Mouse (Mus musculus) monocyte, adult 2 months (primary cell): ENCODE results near the gene Ypel2.

Experiments
- DNase-seq, 2 experiments: peaks; one replicate each; pipeline ENCODE4 v3.0.0; 2022; ENCODE audit warnings: low spot score in 2 of 2, low read depth in 1 of 2

Gene Ypel2

GRCm38 (mm10) chr11:86995625-86996221 lies 2.2 kb upstream of the Ypel2 start:
- DNase-seq, result peak; percentile 18 to 40

- DNase-seq, result no peak
These were observed 1.5 kb upstream of the Ypel2 start for GRCm38 (mm10) chr11:86994791-86995624.

DNA sequence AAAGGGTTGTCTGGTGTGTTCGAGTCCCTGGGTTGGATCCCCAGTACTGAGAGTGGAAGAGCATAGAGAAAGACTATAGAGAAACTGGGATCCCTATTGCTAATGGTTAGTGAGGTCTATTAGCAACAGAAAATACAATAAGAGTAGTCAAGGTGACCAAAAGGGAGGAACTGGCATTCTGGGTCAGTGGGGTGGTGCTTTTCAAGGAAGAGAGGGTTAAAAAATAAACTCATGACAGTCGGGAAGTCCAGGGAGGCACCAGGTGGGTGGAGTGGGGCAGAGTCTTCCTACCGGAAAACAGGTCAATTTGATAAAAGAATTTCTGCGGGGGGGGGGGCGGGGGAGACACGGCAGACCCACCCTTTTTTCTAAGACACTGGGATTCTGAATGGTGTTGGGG lies 823 bp upstream of the Ypel2 start:
- no peak for DNase-seq

GRCm38 (mm10) chr11:86992461-86992988 lies 982 bp downstream of the Ypel2 start:
- no peak for DNase-seq

DNA sequence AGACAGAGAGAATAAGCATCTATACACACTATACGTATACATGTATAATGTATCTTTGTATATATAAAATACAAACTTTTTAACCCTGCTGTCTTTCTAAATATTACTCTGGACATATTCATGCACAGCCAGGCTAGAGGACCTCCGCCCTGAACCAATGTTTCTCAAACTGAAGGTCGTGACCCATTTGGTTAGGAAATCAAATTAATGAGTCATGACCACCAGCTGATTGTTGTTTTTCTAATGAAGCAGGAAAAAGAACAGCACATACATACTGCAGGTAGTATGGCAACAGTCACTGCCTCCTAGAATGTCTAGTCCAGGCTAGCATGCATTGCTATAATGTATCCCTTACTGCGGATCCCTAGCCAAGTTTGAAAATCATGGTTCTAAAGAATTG lies 2.3 kb downstream of the Ypel2 start:
- DNase-seq, result no peak

- DNase-seq, result no peak
These were observed 3.2 kb downstream of the Ypel2 start for GRCm38 (mm10) chr11:86990309-86990708.

- DNase-seq, result no peak
These were observed 8.5 kb downstream of the Ypel2 start for GRCm38 (mm10) chr11:86984990-86985389.

GRCm38 (mm10) chr11:86983056-86983455 lies 10.5 kb downstream of the Ypel2 start:
- DNase-seq, result no peak

- no peak for DNase-seq
These were observed 12.2 kb downstream of the Ypel2 start for GRCm38 (mm10) chr11:86981229-86981791.

DNA sequence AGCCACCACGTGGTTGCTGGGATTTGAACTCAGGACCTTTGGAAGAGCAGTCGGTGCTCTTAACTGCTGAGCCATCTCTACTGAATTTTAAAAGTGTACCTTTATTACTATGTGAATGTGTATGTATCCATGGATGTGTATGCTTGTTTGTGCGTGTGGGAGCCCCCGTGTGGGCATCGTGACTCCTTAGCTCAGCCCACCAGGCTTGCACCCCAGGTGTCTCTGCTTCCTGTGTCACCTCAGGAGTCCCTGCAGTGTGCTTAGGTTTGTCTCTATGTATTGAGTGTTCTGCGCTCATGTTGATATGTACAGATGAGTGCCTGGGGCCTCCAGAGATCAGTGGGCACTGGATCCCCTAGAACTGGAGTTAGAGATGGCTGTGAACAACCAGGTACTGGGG lies 13.0 kb downstream of the Ypel2 start:
- DNase-seq, result no peak

DNA sequence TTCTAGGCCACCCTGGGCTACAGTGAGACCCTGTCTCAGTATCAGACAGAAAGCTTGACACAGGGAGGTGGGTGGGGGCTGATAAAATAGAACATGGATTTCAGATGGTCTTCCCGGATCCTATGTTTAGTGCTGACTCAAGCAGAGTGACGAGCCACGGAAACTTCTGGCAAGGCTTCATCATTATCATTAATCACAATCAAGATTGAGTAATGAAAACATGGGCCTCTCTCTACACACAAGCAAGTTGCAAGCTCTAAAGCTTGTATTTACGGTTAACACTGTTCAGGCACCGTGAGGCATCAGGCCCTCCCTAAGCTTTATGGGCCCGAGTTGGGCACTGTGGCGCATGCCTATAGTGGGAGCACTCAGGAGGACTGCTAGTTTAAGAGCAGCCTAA lies 13.7 kb downstream of the Ypel2 start:
- DNase-seq, result no peak

DNA sequence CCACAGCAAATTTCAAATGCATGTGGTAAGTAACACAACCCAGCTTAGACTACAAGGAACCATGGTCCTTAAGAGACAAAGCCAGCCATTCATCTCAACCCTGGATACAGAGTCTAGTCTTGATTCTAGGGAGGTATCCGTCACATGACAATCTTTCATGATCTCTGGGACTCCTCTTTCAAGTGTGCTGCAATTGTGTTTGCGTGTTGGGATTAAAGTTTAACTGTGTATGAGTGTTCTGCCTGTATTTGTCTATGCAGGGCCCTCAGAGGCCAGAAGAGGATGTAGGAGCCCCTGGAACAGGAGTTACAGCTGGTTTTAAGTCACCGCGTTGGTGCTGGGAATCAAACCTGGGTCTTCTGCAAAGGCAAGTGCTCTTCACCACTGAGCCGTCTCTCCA lies 16.3 kb downstream of the Ypel2 start:
- no peak for DNase-seq

DNA sequence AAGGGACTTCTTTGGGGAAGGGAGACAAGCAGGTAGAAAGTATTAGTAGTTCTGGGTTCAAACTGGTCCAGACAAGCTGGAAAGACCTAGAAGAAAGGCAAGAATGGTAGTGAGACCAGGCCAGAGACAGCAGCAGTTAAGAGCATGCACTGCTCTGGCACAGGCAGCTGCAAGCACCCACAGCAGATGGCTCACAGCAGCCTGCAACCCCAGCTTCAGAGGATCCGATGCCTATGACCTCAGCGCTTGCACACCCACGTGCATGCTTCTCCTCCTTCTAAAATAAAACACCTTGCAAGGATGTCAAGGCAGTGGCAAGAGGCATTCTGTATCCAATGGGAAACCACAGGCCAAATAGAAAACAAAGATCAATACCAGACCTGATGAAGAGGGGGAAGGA lies 19.1 kb downstream of the Ypel2 start:
- DNase-seq, result no peak

- no peak for DNase-seq
These were observed 20.3 kb downstream of the Ypel2 start for GRCm38 (mm10) chr11:86973255-86973654.

DNA sequence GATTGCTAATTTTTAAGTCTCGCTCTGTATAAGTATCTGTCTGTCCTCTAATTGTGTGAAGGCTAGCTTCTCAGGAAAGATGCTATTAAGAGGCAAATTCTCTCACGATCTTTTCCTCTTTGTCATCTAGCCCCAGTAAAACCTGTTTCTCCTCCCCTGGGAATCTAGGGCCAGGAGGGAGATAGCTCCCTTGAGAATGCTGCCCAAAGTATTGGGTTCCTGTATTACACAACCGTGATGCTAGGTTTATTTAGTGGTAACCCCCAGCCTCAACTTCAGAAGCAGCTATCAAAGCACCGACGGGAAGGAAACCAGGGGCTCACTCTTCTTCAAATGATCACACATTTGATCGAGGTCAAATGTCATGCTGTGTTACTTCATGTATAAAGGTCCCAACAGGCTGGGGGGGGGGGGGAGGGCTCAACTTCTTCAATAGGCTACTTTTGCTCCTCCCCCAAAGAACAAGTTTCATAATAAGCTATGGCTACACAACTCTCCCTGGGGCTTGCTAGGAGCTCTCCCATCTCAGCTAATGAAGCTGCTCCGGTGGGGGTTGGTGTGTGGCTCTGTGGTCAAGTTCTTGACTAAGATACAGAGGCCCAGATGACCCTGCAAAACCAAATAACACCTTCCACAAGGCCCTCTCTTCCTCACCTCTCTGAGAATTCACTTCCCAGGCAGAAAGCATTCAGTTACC lies 22.3 kb downstream of the Ypel2 start:
- no peak for DNase-seq

DNA sequence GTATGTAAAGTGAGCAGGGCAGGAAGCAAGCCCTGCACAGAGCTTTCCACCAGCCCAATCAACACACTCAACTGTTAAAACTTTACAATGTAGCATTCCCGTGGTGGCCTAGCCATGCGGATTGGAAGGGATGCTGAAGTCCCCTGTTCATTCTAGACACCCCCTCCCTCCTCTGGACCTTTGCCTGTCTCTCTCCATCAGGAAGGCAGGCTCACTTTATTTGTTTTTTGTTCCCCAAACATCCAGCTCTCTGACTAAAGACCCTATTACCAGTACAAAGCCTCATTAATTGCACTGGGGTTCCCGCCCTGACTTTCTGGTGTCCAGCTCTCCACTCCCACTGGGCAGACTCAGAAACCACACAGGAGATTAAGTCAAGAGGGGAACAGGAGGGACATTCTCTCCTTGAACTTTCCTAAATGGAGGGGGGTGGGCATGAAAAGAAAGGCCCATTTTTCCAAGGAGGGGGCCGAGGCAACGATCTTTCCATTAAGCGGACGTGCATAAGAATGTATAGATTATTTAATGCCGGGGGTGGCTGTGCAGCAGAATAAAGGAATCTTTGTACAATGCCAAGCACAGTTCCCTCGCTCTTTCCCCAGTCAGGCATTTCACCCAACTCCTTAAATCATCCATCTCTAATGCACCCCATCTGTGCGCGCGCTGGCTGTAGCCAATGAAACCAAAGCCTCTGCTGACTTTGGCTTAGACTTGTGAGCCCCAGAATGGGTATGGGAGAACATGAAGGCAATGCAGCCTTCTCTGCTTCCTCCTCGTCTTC lies 24.3 kb downstream of the Ypel2 start:
- no peak for DNase-seq

DNA sequence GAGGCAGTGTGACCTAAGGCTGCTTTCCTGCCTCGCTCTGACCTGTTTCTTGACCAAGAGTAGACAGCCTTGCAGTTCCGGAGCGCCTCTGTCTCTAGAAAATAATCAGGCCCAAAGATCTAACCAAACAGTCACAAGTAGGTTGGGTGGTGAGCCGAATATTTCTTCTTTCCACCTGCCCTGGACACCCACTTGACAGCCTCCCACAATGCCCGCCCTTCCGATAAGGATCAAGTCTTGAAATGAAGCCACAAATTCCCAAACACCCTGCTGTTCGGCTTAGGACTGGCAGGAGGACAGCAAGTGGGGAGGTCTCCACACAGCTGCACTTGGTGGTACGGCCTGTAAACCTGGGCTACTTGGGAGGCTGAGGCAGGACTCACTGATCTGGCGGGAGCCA lies 26.0 kb downstream of the Ypel2 start:
- DNase-seq, result no peak

DNA sequence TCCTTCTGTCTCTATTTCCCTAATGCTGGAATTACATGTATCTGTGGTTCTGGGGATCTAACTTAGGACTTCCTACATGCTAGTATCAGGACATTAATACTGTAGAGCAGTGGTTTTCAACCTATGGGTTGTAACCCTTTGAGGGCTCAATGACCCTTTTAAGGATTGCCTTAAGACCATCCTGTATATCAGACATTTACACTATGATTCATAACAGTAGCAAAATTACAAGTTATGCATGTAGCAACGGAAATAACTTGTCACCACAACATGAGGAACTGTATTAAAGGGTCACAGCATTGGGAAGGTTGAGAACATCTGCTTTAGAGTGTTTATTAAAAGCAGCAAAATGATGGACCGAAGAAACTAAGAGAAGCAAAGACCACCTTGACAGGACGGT lies 26.8 kb downstream of the Ypel2 start:
- no peak for DNase-seq

- no peak for DNase-seq
These were observed 28.4 kb downstream of the Ypel2 start for GRCm38 (mm10) chr11:86965079-86965478.

- no peak for DNase-seq
These were observed 29.8 kb downstream of the Ypel2 start for GRCm38 (mm10) chr11:86963698-86964097.

DNA sequence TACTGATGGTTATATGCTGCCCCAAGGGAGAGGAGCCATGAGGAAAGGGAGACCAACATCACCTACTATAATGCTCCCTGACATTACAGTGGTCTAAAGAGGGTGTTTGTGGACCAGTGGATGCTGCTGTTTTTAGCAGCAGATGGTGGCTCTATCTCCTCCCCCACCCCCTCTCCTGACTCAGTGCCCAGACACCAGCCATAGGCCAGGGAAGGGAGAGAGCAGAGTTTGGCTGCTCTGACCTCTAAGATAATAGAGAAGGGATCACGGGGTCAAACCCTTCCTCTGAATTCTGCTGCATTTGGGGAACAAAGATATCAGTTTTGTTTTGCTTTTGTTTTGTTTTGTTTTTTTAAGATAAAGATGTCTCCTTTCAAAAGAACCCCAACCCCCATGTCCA lies 30.5 kb downstream of the Ypel2 start:
- DNase-seq, result no peak
